Mouse (Mus musculus): ENCODE data around the gene Cfap44. TPM values are rescaled to one million over a fixed set of nuclear protein-coding genes. Genes with fewer than 3 reads are reported as not detected.
"Not testable (repeated sequence)": the region's sequence is repeated elsewhere in the genome, so short reads cannot be mapped to it uniquely, and the experiment has no call there.

Gene Cfap44
- polyA plus RNA-seq, 1 experiment from 2014 or later = 11.0 TPM

DNA sequence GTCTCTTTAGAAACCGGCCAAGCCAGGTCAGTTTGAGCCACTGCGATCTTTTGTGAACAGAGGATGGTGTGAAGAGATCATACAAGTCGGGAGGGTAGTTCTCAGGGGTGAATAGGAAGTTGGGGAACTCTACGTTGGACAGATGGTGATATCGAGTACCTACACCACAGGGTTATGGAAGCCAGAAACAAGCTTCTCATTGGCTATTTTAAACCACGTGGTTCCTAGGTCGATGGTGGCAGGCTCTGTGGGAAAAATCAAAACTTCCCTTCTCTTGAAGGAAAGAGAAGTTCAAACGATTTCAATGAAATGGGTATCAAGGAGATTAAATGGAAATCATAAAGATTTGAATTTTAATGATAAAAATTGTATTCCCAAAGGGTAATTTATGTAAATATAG lies 27.1 kb downstream of the Cfap44 start:
- no peak for ATAC-seq (ENCODE audit: low FRiP score)

DNA sequence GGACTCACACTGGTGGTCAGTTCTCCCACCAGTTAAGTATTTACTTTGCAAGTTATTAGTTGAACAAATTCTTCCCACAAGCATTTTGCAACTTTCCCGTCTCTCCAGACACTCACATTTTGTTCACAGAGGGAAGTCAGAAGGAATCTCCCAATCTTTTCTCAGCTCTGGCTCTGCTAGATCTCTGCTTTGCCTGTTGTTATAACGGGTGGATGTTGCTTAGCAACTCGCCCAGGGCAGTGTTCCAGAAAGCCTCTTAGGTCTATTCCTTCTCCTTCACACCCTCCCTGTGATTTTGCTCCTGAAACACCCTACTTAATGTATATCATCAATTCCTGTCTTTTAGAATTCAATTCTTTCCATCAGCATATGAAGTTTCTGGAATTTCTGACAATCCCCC lies 28.9 kb downstream of the Cfap44 start:
- ATAC-seq (ENCODE audit: low FRiP score) (no peak), DNase-seq (ENCODE audit: low spot score) (no peak)
- no peak overlapping the region for H3K27ac ChIP-seq
- H3K4me1 ChIP-seq (replicated peaks; ENCODE audit: control insufficient read depth, insufficient read depth, low read length) = no peaks in the 10 kb centered on the region
- no peaks in the 10 kb centered on the region for H3K9me3 ChIP-seq (ENCODE audit: control insufficient read depth, low read length)
- H3K36me3 ChIP-seq (replicated peaks; ENCODE audit: control insufficient read depth, insufficient read depth) = no peaks in the 10 kb centered on the region
- 40% methylated on average over 3 of the region's 3 CpGs for WGBS
- no peaks in the 10 kb centered on the region for H3K27me3 ChIP-seq (ENCODE audit: control insufficient read depth, insufficient read depth, low read length)
- no peak overlapping the region for H3K4me3 ChIP-seq (replicated peaks; ENCODE audit: low read length)
- H3K9ac ChIP-seq = no peak overlapping the region
- H3K4me2 ChIP-seq (replicated peaks) = no peak overlapping the region

More for the DNA sequence above, 27.1 kb downstream of the Cfap44 start:
- no peaks in the 10 kb centered on the region for H3K9me3 ChIP-seq (ENCODE audit: control insufficient read depth, low read length)
- H3K9ac ChIP-seq = no peak overlapping the region
- H3K27me3 ChIP-seq (ENCODE audit: control insufficient read depth, insufficient read depth, low read length) = no peaks in the 10 kb centered on the region
- WGBS = 86% methylated on average over 8 of the region's 8 CpGs
- no peaks in the 10 kb centered on the region for H3K4me1 ChIP-seq (replicated peaks; ENCODE audit: control insufficient read depth, insufficient read depth, low read length)
- no peak overlapping the region for H3K4me3 ChIP-seq (replicated peaks; ENCODE audit: low read length)
- H3K4me2 ChIP-seq (replicated peaks) = no peak overlapping the region
- H3K36me3 ChIP-seq (replicated peaks; ENCODE audit: control insufficient read depth, insufficient read depth) = no peaks in the 10 kb centered on the region
- no peak for DNase-seq (ENCODE audit: low spot score)
- no peak overlapping the region for H3K27ac ChIP-seq

DNA sequence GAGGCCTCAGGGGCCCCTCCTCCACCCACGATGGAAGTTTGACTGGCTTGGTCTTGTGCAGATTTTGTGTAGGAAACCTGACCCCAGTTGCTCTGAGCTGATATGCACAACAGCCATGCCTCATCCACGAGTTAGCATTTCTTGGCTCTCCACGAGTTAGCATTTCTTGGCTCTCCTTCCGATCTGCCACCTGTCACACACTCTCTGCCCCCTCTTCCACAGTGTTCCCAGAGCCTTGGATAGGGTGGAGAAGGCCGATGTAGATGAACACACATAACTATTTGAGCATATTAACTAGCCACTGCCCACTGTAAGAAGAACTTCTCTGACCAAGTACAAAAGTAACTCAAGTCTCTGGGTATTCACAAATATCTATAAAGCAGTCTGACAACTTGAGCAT lies 33.9 kb downstream of the Cfap44 start:
- Histone ChIP-seq H3K4me3 (replicated peaks; ENCODE audit: low read length) (no peak overlapping the region), H3K27me3 (ENCODE audit: control insufficient read depth, insufficient read depth, low read length) (no peaks in the 10 kb centered on the region), H3K9ac (no peak overlapping the region), H3K27ac (no peak overlapping the region), H3K9me3 (ENCODE audit: control insufficient read depth, low read length) (no peaks in the 10 kb centered on the region), H3K36me3 (replicated peaks; ENCODE audit: control insufficient read depth, insufficient read depth) (no peaks in the 10 kb centered on the region), H3K4me2 (replicated peaks) (no peak overlapping the region), H3K4me1 (replicated peaks; ENCODE audit: control insufficient read depth, insufficient read depth, low read length) (no peaks in the 10 kb centered on the region)
- 85% methylated on average over 5 of the region's 5 CpGs for WGBS
- ATAC-seq (ENCODE audit: low FRiP score) (no peak), DNase-seq (ENCODE audit: low spot score) (no peak)

DNA sequence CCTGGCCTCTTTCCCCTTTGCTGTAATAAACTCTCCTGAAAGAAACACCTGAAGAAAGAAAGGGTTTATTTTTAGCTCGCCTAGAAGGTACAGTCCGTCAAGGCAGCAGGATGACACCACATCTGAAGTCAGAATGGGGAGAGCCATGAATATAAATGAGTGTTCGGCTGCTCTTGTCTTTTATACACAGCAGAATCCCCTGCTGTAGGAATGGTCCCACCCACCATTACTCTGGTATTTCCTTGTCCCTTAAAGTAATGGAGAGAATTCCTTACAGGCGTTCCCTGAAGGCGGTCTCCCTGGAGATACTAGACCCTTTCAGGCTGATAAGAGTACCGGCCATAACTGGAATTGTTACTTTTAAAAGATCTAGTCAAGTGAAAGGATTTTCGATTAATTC lies 35.4 kb downstream of the Cfap44 start:
- no peaks in the 10 kb centered on the region for H3K4me1 ChIP-seq (replicated peaks; ENCODE audit: control insufficient read depth, insufficient read depth, low read length)
- no peaks in the 10 kb centered on the region for H3K27me3 ChIP-seq (ENCODE audit: control insufficient read depth, insufficient read depth, low read length)
- DNase-seq (ENCODE audit: low spot score) (peak; percentile 34), ATAC-seq (ENCODE audit: low FRiP score) (peak; percentile 66; the same call in 1 of the 2 replicates)
- H3K4me2 ChIP-seq (replicated peaks) = peak overlapping the region; percentile 30
- H3K36me3 ChIP-seq (replicated peaks; ENCODE audit: control insufficient read depth, insufficient read depth) = no peaks in the 10 kb centered on the region
- H3K9me3 ChIP-seq (ENCODE audit: control insufficient read depth, low read length) = no peaks in the 10 kb centered on the region
- no peak overlapping the region for H3K27ac ChIP-seq
- H3K4me3 ChIP-seq (replicated peaks; ENCODE audit: low read length) = no peak overlapping the region
- 35% methylated on average over 7 of the region's 7 CpGs for WGBS
- no peak overlapping the region for H3K9ac ChIP-seq

DNA sequence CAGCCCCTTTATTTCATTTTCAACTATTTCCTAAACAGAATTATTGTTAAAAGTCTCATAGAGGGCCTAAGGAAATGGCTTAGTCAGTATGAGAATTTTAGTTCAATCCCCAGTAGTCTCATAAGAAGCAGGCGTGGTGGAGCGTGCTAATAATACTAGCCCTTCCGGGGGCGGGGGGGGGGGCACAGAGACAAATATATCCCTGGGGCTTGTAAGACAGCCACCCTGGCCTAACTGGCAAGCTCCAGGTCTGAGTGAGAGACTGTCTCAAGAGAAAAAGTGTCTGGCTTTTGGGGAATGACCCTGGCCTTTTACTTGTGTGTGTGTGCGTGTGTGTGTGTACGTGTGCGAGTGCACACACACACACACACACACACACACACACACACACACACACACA lies 40.3 kb downstream of the Cfap44 start:
- no peak for DNase-seq (ENCODE audit: low spot score)
- Histone ChIP-seq H3K36me3 (replicated peaks; ENCODE audit: control insufficient read depth, insufficient read depth) (no peaks in the 10 kb centered on the region), H3K27me3 (ENCODE audit: control insufficient read depth, insufficient read depth, low read length) (no peaks in the 10 kb centered on the region), H3K4me1 (replicated peaks; ENCODE audit: control insufficient read depth, insufficient read depth, low read length) (no peaks in the 10 kb centered on the region), H3K9me3 (ENCODE audit: control insufficient read depth, low read length) (no peaks in the 10 kb centered on the region), H3K4me2 (replicated peaks) (no peak overlapping the region), H3K27ac (no peak overlapping the region), H3K4me3 (replicated peaks; ENCODE audit: low read length) (no peak overlapping the region), H3K9ac (no peak overlapping the region)
- WGBS = 85% methylated on average over 7 of the region's 7 CpGs
- ATAC-seq (ENCODE audit: low FRiP score) = no peak

DNA sequence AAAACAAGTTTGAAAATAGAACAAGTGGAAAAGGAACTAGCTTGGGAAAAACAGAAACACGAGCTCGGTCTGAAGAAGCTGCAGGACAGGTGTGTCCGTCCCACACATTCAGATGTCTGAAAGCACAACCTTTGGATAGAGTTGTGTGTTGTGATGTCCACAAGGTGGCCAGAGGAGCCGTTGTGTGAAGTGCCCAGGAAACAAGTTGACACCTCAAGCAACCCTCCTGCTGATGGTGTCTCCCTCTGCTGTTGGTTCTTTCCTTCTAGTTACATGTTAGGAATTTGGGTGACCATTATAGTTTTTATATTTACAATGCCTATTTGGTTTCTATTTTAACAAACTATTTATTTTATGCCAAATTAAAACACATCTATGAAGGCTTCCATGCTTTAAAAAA lies 40.9 kb downstream of the Cfap44 start:
- no peak overlapping the region for H3K4me3 ChIP-seq (replicated peaks; ENCODE audit: low read length)
- no peaks in the 10 kb centered on the region for H3K27me3 ChIP-seq (ENCODE audit: control insufficient read depth, insufficient read depth, low read length)
- H3K4me1 ChIP-seq (replicated peaks; ENCODE audit: control insufficient read depth, insufficient read depth, low read length) = no peaks in the 10 kb centered on the region
- H3K4me2 ChIP-seq (replicated peaks) = no peak overlapping the region
- H3K9ac ChIP-seq = no peak overlapping the region
- no peaks in the 10 kb centered on the region for H3K9me3 ChIP-seq (ENCODE audit: control insufficient read depth, low read length)
- no peak overlapping the region for H3K27ac ChIP-seq
- no peaks in the 10 kb centered on the region for H3K36me3 ChIP-seq (replicated peaks; ENCODE audit: control insufficient read depth, insufficient read depth)
- no peak for ATAC-seq (ENCODE audit: low FRiP score)
- DNase-seq (ENCODE audit: low spot score) = no peak
- 63% methylated on average over 4 of the region's 4 CpGs for WGBS

DNA sequence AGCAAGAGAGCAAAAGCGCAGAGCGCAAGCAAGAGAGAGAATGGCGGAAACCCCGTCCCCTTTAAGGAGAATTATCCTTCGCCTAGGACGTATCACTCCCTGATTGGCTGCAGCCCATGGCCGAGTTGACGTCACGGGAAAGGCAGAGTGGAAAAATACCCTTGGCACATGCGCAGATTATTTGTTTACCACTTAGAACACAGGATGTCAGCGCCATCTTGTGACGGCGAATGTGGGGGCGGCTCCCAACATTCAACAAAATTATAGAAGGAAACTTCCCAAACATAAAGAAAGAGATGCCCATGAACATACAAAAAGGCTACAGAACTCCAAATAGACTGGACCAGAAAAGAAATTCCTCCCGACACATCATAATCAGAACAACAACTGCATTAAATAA lies 47.3 kb downstream of the Cfap44 start:
- H3K9ac ChIP-seq; H3K4me3 ChIP-seq (replicated peaks; ENCODE audit: low read length); H3K27me3 ChIP-seq (ENCODE audit: control insufficient read depth, insufficient read depth, low read length); H3K36me3 ChIP-seq (replicated peaks; ENCODE audit: control insufficient read depth, insufficient read depth); DNase-seq (ENCODE audit: low spot score); ATAC-seq (ENCODE audit: low FRiP score); H3K9me3 ChIP-seq (ENCODE audit: control insufficient read depth, low read length); H3K4me2 ChIP-seq (replicated peaks); H3K4me1 ChIP-seq (replicated peaks; ENCODE audit: control insufficient read depth, insufficient read depth, low read length); H3K27ac ChIP-seq: not testable (repeated sequence)
- WGBS = 92% methylated on average over 15 of the region's 15 CpGs

DNA sequence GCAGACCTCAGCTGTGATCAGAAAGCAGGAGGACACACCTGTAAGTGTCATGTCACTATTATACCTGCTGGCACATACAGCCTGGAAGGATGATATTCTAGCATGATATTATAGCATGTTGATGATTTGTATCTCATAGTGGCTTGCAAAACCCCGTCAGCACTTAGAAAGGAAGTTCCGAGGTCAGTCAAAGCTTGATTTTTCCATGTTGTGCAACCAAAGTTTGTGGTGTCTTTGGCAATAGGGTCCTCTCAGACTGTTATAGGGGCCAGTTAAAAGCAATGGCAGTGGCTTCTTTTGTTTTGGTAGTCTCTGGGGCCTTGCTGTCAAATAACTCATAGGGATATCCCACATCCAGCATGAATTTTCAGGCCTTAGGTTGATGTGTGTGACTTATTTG lies 63.3 kb downstream of the Cfap44 start:
- no peak for ATAC-seq (ENCODE audit: low FRiP score)
- 90% methylated on average over 2 of the region's 2 CpGs for WGBS

DNA sequence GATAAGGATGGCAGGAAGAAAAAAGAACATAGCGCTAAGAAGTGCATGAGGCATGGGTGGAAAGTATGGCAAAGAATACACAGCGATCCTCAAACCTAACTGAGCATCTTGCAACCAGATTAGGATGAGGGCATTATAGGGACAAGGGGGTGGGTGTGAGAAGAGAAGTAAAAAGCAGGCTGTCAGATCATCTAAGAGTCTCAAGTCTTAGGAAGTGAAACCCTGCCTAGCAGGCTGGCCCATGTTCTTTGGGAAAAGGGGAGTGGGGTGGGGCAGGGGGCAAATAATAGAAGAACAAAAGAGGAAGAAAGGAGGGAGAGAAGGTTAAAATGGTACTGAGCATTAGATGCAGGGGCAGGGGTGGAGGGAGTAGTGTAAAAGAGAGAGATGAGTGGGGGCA lies 64.2 kb downstream of the Cfap44 start:
- H3K27me3 ChIP-seq (ENCODE audit: control insufficient read depth, insufficient read depth, low read length) = no peaks in the 10 kb centered on the region
- 90% methylated on average over 2 of the region's 2 CpGs for WGBS
- H3K4me1 ChIP-seq (replicated peaks; ENCODE audit: control insufficient read depth, insufficient read depth, low read length) = no peaks in the 10 kb centered on the region
- H3K9me3 ChIP-seq (ENCODE audit: control insufficient read depth, low read length) = no peaks in the 10 kb centered on the region
- H3K4me3 ChIP-seq (replicated peaks; ENCODE audit: low read length) = no peak overlapping the region
- H3K9ac ChIP-seq = no peak overlapping the region
- no peaks in the 10 kb centered on the region for H3K36me3 ChIP-seq (replicated peaks; ENCODE audit: control insufficient read depth, insufficient read depth)
- H3K27ac ChIP-seq = no peak overlapping the region
- ATAC-seq (ENCODE audit: low FRiP score) = no peak
- DNase-seq (ENCODE audit: low spot score) = no peak
- H3K4me2 ChIP-seq (replicated peaks) = no peak overlapping the region

More for the DNA sequence above, 63.3 kb downstream of the Cfap44 start:
- H3K4me2 ChIP-seq (replicated peaks) = no peak overlapping the region
- no peak overlapping the region for H3K9ac ChIP-seq
- H3K36me3 ChIP-seq (replicated peaks; ENCODE audit: control insufficient read depth, insufficient read depth) = no peaks in the 10 kb centered on the region
- H3K27me3 ChIP-seq (ENCODE audit: control insufficient read depth, insufficient read depth, low read length) = no peaks in the 10 kb centered on the region
- no peaks in the 10 kb centered on the region for H3K9me3 ChIP-seq (ENCODE audit: control insufficient read depth, low read length)
- no peaks in the 10 kb centered on the region for H3K4me1 ChIP-seq (replicated peaks; ENCODE audit: control insufficient read depth, insufficient read depth, low read length)
- no peak overlapping the region for H3K4me3 ChIP-seq (replicated peaks; ENCODE audit: low read length)
- no peak for DNase-seq (ENCODE audit: low spot score)
- H3K27ac ChIP-seq = no peak overlapping the region

DNA sequence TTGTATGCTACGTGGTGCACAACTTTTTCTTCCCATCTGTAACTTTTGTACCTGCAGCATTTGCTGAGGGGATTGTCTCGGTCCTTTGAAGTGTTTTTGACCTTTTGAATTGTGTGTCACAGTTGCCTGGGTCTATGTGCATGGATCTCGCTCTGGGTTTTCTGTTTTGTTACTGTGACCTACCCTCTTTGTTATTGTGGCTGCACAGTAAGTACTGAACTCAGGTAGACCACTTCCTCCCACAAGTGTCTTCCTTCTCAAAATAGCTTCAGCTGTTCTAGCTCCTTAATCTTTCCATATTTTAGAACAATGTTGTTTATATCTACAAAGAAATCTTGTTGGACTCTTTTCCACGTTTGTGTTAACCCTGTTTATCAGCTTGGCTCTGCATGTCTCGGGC lies 66.3 kb downstream of the Cfap44 start:
- H3K4me2 ChIP-seq (replicated peaks) = no peak overlapping the region
- DNase-seq (ENCODE audit: low spot score) (no peak), ATAC-seq (ENCODE audit: low FRiP score) (no peak)
- no peaks in the 10 kb centered on the region for H3K27me3 ChIP-seq (ENCODE audit: control insufficient read depth, insufficient read depth, low read length)
- H3K9me3 ChIP-seq (ENCODE audit: control insufficient read depth, low read length) = no peaks in the 10 kb centered on the region
- H3K4me1 ChIP-seq (replicated peaks; ENCODE audit: control insufficient read depth, insufficient read depth, low read length) = no peaks in the 10 kb centered on the region
- WGBS = 87% methylated on average over 5 of the region's 5 CpGs
- no peaks in the 10 kb centered on the region for H3K36me3 ChIP-seq (replicated peaks; ENCODE audit: control insufficient read depth, insufficient read depth)
- H3K4me3 ChIP-seq (replicated peaks; ENCODE audit: low read length) = no peak overlapping the region
- H3K27ac ChIP-seq = no peak overlapping the region
- H3K9ac ChIP-seq = no peak overlapping the region
